Mouse (Mus musculus) MN1 (cell line): ENCODE measurements around the gene Prelp.

Source experiments
- DNase-seq: peaks from one replicate; pipeline ENCODE4 v3.0.0-alpha.2; 2016; ENCODE audit warnings: low spot score

Gene Prelp

GRCm38 (mm10) chr1:133934354-133934963, 13.2 kb upstream of the Prelp start:
- no peak for DNase-seq

DNA sequence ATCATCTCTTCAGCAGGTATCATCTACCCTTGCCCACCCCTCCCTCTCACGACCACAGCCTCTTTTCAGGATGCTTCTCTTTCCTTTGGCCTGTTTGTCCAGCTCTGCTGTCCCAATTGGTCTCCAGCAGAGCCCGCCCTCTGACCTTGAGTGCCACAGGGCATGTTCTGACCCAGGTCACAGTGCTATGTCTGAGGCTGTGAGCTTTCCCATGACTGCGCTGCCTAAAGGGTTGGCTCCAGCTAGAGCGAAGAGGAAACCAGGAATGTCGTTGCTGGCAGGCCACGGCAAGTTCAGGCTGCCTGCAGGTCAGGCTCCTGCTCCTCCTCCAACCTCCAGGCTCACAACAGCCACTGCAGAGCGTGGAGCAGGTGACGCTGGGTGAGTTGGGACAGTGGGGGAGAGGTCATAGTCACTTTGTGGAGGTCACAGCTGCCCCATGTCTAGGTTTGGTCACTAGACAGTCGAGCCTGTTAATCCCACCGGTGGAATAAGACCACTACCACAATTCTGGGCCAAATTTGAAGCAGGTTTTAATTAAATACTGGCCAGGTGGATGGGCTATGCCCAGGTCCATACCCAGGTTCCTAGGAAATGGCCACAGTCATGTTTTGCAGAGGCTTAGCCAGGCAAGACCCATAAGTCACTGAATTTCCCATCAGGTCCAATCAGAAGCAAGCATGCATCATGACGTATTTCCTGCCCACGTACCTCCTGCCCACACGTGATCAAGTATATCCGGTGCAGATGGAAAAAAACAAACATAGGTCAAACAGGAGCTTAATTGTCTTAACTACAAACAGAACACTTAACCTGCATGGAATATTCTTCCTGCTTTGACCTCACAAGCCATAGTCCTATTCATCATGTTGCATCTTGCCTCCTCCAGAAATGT, 12.3 kb upstream of the Prelp start:
- no peak for DNase-seq

DNA sequence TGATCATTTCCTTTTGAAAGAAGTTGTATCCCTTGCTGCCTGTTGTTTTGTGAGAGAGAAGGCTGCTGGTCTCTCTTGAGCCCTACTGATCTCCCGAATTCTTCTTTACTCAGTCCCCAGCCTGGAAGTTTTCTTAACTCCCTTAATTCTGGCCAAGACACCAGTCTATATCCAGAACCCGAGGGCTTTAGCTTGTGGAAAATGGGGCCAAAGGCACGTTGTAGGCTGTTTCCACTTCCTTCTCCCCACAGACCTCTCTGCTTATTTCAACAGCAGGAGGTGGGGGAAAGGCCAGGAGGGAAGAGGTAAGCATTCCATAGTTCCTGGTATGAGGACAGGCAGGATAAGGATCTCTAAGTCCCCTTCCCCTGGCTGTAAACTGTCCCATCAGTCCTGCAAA, 8.8 kb upstream of the Prelp start:
- no peak for DNase-seq

DNA sequence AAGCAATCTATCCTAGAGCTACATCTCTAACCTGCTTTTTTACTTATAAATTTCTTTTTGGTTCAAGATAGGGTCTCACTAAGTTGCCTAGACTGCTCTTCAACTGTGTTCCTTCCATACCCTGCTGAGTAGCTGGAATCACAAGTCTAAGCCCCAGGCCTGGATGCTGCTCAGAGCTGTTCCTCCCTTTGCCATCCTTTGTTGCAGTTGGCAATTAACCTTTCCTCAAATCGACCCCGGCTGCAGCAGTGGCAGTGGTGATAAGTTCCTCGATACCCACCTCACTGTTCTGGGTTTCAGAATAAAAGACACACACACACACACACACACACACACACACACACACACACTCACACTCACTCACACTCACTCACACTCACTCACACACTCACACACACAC, 4.0 kb upstream of the Prelp start:
- DNase-seq = no peak

DNA sequence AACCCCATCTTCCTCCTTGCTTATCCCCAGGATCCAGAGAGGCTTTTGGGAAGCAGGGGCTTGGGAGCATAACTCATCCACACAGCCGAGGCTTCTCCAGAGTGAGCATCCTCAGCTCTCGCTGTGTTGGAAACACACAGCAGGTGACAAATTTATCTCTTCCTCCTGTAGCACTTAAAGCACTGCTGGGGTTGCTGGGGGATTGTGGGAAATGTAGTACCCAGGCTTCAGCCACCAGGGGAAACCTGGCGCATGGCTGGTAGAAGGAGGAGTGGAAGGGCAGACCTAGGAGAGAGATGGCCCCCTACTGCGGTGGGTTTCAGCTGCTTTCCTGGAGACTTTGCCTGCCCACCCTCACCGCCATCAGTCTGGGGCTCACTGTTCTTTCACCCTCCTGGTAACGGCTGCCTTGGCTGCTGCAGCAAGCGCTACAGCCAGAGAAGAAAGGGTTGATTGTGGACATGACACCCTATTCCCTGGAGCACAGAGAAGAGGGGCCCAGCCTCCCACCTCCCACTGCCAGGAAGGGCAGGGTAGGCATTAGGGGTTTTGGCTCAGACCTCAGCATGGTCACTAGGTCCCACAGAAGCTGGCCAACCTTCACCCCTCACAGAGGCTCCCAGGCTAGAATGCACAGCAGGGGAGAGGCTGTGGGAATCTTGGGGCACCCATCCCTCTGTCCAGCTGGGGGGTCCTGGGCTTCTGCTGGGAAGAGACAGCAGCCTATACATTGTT, 3.1 kb upstream of the Prelp start:
- DNase-seq = no peak

GRCm38 (mm10) chr1:133923071-133923470, 1.9 kb upstream of the Prelp start:
- no peak for DNase-seq

- no peak for DNase-seq
Observed at GRCm38 (mm10) chr1:133920876-133921275, 338 bp downstream of the Prelp start.

DNA sequence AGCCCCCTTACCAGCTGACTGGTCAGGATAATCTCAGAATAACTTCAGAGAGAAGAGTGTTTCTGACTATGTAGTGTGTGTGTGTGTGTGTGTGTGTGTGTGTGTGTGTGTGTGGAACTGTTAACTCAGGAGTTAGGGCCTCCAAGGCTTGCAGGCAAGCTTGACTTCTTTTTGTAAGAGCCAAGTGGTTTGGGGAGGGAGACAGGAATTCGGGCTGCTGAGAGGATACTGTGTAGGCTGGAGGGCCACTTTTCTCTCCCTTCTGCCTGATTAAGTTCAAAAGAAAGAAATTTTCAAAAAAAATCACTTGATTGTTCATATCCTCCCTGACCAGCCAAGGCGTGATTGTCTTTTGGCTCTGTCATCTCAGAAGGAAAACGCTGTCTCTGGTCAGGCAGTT, 813 bp downstream of the Prelp start:
- DNase-seq = no peak

GRCm38 (mm10) chr1:133918088-133918470, 3.1 kb downstream of the Prelp start:
- DNase-seq = no peak

GRCm38 (mm10) chr1:133917456-133918087, 3.6 kb downstream of the Prelp start:
- no peak for DNase-seq

DNA sequence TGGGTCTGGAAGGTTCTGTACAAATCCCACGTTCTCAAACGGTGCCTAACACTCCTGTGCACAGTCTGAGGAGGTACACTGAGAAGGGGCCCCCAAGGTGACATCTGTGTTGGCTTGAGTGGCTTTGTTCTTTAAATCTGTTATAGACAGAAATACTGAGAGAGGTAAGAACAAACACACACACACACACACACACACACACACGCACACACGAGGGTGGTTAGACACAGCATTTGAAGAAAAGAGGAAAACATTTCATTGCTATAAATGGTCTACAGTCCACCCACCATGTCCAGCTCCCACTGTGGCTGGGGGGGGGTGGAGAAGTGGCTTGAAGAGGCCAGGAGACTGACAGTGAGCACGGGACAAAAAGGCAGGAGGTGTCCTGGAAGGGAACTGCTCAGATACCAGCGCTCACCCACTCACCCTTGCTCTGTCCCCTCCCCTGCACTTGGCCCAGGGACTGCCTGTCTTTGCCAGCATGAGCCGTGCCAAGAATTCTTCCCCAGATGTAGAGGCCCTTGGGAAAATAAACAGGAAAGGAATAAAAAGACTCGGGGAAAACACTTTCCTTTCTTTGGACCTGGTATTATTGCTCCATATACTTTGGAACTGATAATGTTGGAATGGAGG, 5.4 kb downstream of the Prelp start:
- peak; percentile 70 for DNase-seq

GRCm38 (mm10) chr1:133915115-133915514, 6.1 kb downstream of the Prelp start:
- DNase-seq = no peak

- no peak for DNase-seq
Observed at GRCm38 (mm10) chr1:133913018-133913417, 8.2 kb downstream of the Prelp start.

GRCm38 (mm10) chr1:133911456-133911855, 9.8 kb downstream of the Prelp start:
- peak; percentile 82 for DNase-seq

DNA sequence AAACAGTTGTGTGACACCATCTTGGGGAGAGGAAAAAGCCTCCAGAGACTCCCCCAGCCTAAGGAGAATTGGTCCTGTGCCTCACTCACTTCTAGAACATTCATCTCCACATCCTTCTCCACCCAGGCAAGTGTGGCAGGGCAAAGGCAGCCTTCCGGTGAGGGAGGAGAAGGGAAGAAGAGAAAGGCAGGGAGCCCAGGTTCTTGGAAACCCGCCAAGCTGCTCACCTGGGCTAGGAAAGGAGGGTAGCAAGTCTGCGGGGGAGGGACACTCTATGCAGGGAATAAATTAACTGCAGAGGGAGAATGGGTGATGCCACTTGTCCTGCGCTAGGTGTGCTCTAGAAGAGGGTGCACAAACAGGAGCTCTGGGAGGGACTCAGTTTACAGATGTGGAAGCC, 10.2 kb downstream of the Prelp start:
- no peak for DNase-seq

DNA sequence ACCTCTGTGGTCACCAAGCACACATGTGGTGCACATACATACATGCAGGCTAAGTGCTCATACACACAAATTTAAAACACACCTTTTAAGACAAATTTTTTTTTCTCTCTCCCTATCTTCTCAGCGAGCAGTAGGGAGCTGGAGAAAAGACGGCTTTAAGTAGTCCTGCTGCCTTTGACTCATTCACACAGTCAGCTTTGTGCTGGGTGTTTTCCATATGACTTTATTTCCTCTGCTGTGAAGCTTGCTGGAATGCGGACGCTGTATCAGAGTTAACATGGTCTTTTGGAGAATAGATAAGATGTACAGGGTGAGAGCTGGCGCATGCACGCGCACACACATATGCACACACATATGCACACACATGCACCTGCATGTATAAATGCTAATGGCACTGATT, 11.1 kb downstream of the Prelp start:
- DNase-seq = no peak

DNA sequence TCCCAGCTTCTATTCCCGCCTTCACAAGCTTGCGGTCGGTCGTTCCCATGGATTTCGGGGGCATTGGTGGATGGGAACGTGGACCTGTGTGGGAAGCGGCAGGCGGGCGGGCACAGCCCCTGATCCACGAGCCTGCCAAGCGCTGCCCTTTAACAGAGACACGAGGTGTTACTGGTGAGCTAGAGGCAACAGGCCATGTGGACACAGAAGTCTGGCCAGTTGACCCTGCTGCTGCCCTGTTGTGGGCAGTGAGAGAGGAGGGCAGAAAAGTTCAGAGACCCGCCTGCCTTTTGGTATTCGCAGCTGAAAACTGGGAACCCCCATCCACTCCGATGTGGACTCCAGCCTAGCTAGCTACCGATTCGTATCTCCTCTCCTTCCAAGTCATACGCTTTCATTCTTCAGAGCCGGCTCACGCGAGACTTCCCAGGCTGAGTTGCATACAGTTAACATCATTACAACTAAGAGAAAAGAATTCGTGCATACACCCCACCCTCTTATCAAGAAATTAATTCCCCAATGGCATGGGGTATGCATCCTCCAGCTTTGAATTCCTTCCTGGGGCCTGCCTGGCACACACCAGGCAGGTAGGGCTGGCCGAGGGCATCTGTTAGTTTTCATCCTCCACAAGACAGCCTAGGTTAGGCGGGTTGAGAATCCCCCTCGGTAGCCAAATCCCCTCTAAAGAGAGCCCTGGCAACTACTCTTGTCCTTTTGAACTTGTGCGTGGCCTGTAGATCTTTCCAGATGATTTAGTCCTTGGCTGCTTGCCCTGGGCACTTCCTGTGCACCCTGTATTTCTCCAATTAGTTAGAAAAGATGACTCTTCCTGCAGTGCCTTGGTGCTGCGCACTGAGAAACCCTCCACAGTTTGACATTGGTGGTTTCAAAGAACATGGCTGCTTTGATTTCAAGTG, 12.3 kb downstream of the Prelp start:
- DNase-seq = peak; percentile 88

DNA sequence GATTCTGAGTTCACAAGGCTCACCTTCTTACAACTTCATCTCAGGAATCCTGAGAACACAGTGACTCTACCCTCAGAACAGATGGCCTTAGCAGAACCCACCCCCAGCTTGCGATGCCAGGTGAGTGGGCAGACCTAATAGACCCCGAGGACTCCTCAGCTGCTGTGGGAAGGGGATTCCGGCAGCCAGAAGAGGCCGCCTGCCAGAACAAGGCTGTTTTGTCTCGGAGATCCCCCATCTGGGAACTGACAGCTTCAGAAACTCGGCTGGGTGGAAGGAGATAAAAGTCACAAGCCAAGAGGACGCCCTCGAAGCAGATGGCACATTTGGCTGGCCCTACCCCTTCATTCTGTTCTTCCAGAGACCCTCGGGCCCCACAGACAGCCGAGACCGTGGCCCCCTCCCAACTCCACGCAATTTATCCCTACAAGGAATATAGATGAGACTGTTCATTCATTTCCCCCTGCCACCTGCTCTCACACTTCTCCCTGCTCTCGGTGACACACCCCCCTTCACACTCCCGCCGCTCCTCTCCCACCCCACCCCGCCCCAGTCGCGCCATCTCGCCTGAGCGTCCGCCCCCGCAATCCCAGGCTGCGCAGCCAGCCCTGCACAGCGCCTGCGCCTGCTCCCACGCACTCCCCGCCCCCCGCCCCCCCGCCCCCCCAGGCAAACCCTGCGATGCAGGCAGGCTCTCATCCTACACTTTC, 13.1 kb downstream of the Prelp start, which contains the start of gene Optc:
Optc (minus strand) TSS at position 51 of the 710 bp plus-strand sequence.
- DNase-seq = peak; percentile 80

GRCm38 (mm10) chr1:133906420-133906819, 14.8 kb downstream of the Prelp start:
- DNase-seq = no peak

- DNase-seq = no peak
Observed at GRCm38 (mm10) chr1:133900825-133901224, 20.4 kb downstream of the Prelp start.
